Mouse (Mus musculus) hindbrain, embryonic 16.5 days (tissue): ENCODE data around the gene Lrrc4b. TPM values are rescaled to one million over a fixed set of nuclear protein-coding genes. Genes with fewer than 3 reads are reported as not detected.

Source experiments
- ATAC-seq: fragments of 200-750 bp; cut with Nextera tagmentation; 2 replicates; pipeline ENCODE4 v1.8.0; 2017; ENCODE audit warnings: moderate TSS enrichment, moderate library complexity
- H3K27ac ChIP-seq: fragments of 300-500 bp; sonication (generic); 2 replicates; pipeline ENCODE4 v1.5.1; 2014; ENCODE audit warnings: low read depth, mild to moderate bottlenecking, control low read depth, low read length, moderate library complexity
- H3K27me3 ChIP-seq: fragments of 300-500 bp; sonication (generic); replicated peaks from 2 replicates; pipeline ENCODE4 v1.6.1; 2014; ENCODE audit warnings: low read length; ENCODE audit not compliant: control insufficient read depth, insufficient read depth
- H3K36me3 ChIP-seq: fragments of 300-500 bp; sonication (generic); 2 replicates; pipeline ENCODE4 v1.6.1; 2014; ENCODE audit warnings: mild to moderate bottlenecking, low read length, moderate library complexity, mixed read lengths; ENCODE audit not compliant: control insufficient read depth, insufficient read depth
- H3K4me1 ChIP-seq: fragments of 300-500 bp; sonication (generic); 2 replicates; pipeline ENCODE4 v1.6.1; 2014; ENCODE audit warnings: low read depth, low read length; ENCODE audit not compliant: control insufficient read depth, insufficient read depth
- H3K4me2 ChIP-seq: fragments of 300-500 bp; sonication (generic); 2 replicates; pipeline ENCODE4 v1.6.1; 2014; ENCODE audit warnings: mild to moderate bottlenecking, low read length, control low read depth, moderate library complexity
- H3K4me3 ChIP-seq: fragments of 300-500 bp; sonication (generic); 2 replicates; pipeline ENCODE4 v1.5.1; 2014; ENCODE audit warnings: mild to moderate bottlenecking, low read length, control low read depth, moderate library complexity
- H3K9ac ChIP-seq: fragments of 300-500 bp; sonication (generic); 2 replicates; pipeline ENCODE4 v1.6.1; 2014; ENCODE audit warnings: low read depth, mild to moderate bottlenecking, control low read depth, low read length, moderate library complexity
- H3K9me3 ChIP-seq: fragments of 300-500 bp; sonication (generic); 2 replicates; pipeline ENCODE4 v1.6.1; 2014; ENCODE audit warnings: mild to moderate bottlenecking, low read length, moderate library complexity; ENCODE audit not compliant: control insufficient read depth
- WGBS: fragments of 180-500 bp; shearing (Covaris S2); extraction: QIAGEN DNeasy Blood & Tissue Kit; methylation state at CpG from one replicate; pipeline ENCODE4 v1.1.7; 2014; 5-methylcytosine and 5-hydroxymethylcytosine counted together
- polyA plus RNA-seq: library from polyadenylated mRNA; unstranded; fragments of >200 nt; fragmentation: Nextera tagmentation; extraction: Ambion mirVana; gene quantifications from 2 replicates; pipeline ENCODE4 v1.2.1, GENCODE M21; 2015

Gene Lrrc4b
- polyA plus RNA-seq, 1 experiment from 2014 or later, result 12.4 TPM

- no peak overlapping the region for H3K4me3 ChIP-seq
- no peaks in the 10 kb centered on the region for H3K9me3 ChIP-seq
- no peak overlapping the region for H3K9ac ChIP-seq
- H3K36me3 ChIP-seq, result no peaks in the 10 kb centered on the region
- H3K4me1 ChIP-seq, result peaks cover 4% of the 10 kb centered on the region; the same call in 1 of the 2 replicates
- 87% methylated on average over 6 of the region's 6 CpGs for WGBS
- no peak overlapping the region for H3K27ac ChIP-seq
- no peaks in the 10 kb centered on the region for H3K27me3 ChIP-seq
- no peak for ATAC-seq
- no peak overlapping the region for H3K4me2 ChIP-seq
Observed at GRCm38 (mm10) chr7:44401673-44402072, 27.1 kb upstream of the Lrrc4b start.

- Histone ChIP-seq H3K4me3 (peak overlapping the region; percentile 47), H3K9me3 (no peaks in the 10 kb centered on the region), H3K4me1 (peaks cover 4% of the 10 kb centered on the region; the same call in 1 of the 2 replicates), H3K27me3 (no peaks in the 10 kb centered on the region), H3K9ac (peak overlapping the region; percentile 61), H3K36me3 (no peaks in the 10 kb centered on the region), H3K4me2 (peak overlapping the region; percentile 82), H3K27ac (peak overlapping the region; percentile 91)
- ATAC-seq, result peak; percentile 97
- 2% methylated on average over 27 of the region's 27 CpGs for WGBS
Observed at GRCm38 (mm10) chr7:44405346-44406014, 23.3 kb upstream of the Lrrc4b start.

- Histone ChIP-seq H3K27ac (no peak overlapping the region), H3K4me2 (no peak overlapping the region), H3K27me3 (no peaks in the 10 kb centered on the region), H3K36me3 (no peaks in the 10 kb centered on the region), H3K9me3 (no peaks in the 10 kb centered on the region), H3K4me1 (peaks cover 4% of the 10 kb centered on the region; the same call in 1 of the 2 replicates), H3K4me3 (no peak overlapping the region; the same call in 1 of the 2 replicates), H3K9ac (no peak overlapping the region)
- no peak for ATAC-seq
- under 1% methylated on average over 5 of the region's 5 CpGs for WGBS
Observed at GRCm38 (mm10) chr7:44406015-44406355, 22.8 kb upstream of the Lrrc4b start.

DNA sequence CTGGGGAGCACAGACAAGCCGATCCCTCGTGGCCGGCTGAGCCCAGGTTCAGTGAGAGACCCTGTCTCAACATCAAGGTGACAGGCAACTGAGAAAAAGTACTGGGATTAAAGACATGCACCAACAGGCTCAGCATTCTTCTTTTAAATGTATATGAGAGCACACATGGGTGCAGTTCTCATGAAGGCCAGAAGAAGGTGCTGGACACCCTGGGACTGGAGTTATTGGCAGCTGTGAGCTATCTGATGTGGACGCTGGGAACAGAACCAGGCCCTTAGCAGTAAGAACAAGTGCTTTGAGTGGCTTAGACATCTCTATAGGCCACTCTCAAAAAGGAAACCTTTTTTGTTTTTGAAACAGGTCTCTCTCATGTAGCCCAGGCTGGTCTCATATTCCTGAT, 17.7 kb upstream of the Lrrc4b start:
- H3K36me3 ChIP-seq, result no peaks in the 10 kb centered on the region
- H3K27me3 ChIP-seq, result no peaks in the 10 kb centered on the region
- ATAC-seq, result no peak
- 85% methylated on average over 4 of the region's 4 CpGs for WGBS
- no peak overlapping the region for H3K9ac ChIP-seq
- H3K9me3 ChIP-seq, result no peaks in the 10 kb centered on the region
- no peak overlapping the region for H3K27ac ChIP-seq
- peaks cover under 1% of the 10 kb centered on the region; the same call in 1 of the 2 replicates for H3K4me1 ChIP-seq
- H3K4me3 ChIP-seq, result no peak overlapping the region
- H3K4me2 ChIP-seq, result no peak overlapping the region

DNA sequence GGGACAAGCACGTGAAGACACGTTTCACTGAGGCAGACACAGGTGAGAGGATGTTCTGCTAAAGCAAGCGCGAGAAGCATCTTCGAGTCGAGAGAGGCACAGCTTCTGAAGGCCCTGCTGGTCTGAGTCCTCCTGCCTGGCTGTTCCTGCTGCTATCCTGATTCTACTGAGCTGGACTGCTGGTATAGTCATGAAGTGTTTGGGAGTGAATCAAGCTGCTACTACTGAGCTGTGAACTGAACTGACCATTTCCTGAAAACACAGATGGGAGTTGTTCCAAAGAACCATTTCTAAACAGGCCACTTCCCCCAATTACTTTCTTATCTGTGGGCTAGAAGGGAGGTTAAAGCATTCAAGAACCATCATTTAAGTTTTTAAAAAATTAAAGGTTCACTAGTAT, 15.5 kb upstream of the Lrrc4b start:
- Histone ChIP-seq H3K4me3 (no peak overlapping the region), H3K9ac (no peak overlapping the region), H3K4me2 (no peak overlapping the region), H3K36me3 (no peaks in the 10 kb centered on the region), H3K4me1 (no peaks in the 10 kb centered on the region), H3K27ac (no peak overlapping the region), H3K9me3 (no peaks in the 10 kb centered on the region), H3K27me3 (no peaks in the 10 kb centered on the region)
- 88% methylated on average over 6 of the region's 6 CpGs for WGBS
- no peak for ATAC-seq

DNA sequence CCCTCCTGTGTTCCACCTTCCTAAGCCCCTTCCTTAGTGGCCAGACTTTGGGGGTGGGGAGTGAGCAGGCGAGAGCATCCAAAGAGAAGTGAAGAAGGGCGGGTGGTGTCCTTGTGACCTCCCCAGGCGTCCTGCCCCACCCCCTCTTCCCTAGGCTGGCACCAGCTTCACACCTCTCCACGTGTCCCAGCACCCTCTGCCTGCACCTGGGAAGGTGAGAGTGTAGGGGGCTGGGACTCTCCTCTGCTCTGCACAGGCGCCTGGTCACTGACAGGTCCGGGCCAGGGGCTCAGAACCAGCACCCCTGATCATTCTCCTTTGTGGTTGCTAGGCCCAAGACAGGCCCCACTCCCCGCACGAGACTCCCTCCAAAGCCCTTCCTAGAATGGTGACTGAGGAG, 1.2 kb upstream of the Lrrc4b start:
- peak overlapping the region; percentile 99 for H3K9ac ChIP-seq
- peak overlapping the region; percentile 99 for H3K27ac ChIP-seq
- H3K4me2 ChIP-seq, result peak overlapping the region; percentile 85
- WGBS, result 16% methylated on average over 8 of the region's 8 CpGs
- peak overlapping the region; percentile 80 for H3K4me3 ChIP-seq
- H3K4me1 ChIP-seq, result peaks cover 29% of the 10 kb centered on the region
- no peaks in the 10 kb centered on the region for H3K9me3 ChIP-seq
- no peaks in the 10 kb centered on the region for H3K27me3 ChIP-seq
- H3K36me3 ChIP-seq, result no peaks in the 10 kb centered on the region
- 0 out of 2 replicates have a peak, but pooled peaks have one; percentile 3 for ATAC-seq

GRCm38 (mm10) chr7:44428171-44428950, 457 bp upstream of the Lrrc4b start:
- H3K27me3 ChIP-seq, result no peaks in the 10 kb centered on the region
- H3K9me3 ChIP-seq, result no peaks in the 10 kb centered on the region
- peak overlapping the region; percentile 85 for H3K4me2 ChIP-seq
- H3K9ac ChIP-seq, result peak overlapping the region; percentile 99
- peak; percentile 27 for ATAC-seq
- 1% methylated on average over 17 of the region's 38 CpGs for WGBS
- peak overlapping the region; percentile 80 for H3K4me3 ChIP-seq
- H3K36me3 ChIP-seq, result no peaks in the 10 kb centered on the region
- peak overlapping the region; percentile 99 for H3K27ac ChIP-seq
- H3K4me1 ChIP-seq, result peaks cover 32% of the 10 kb centered on the region

GRCm38 (mm10) chr7:44429534-44430488, 993 bp downstream of the Lrrc4b start:
- 2% methylated on average over 32 of the region's 32 CpGs for WGBS
- H3K9me3 ChIP-seq, result no peaks in the 10 kb centered on the region
- no peaks in the 10 kb centered on the region for H3K27me3 ChIP-seq
- H3K27ac ChIP-seq, result peak overlapping the region; percentile 99
- H3K4me1 ChIP-seq, result peaks cover 32% of the 10 kb centered on the region
- no peaks in the 10 kb centered on the region for H3K36me3 ChIP-seq
- ATAC-seq, result peak; percentile 37
- H3K4me2 ChIP-seq, result peak overlapping the region; percentile 85
- peak overlapping the region; percentile 99 for H3K9ac ChIP-seq
- peak overlapping the region; percentile 80 for H3K4me3 ChIP-seq
